In genomic region chr1:66940903-66941302, GRCm38 (mm10) we compare ENCODE assay signal across 8 mouse cellular contexts. TPM values are rescaled to one million over a fixed set of nuclear protein-coding genes. Genes with fewer than 3 reads are reported as not detected.
A peak's percentile ranks its signal among the peaks of the same experiment; 100 is the strongest.
DNase-seq lines count a peak whose midpoint lies in the region; ATAC-seq lines count a peak whose summit lies in the region.

No protein-coding gene starts in this region.

- H3K4me1 ChIP-seq in hindbrain, embryonic 11.5 days (replicated peaks; ENCODE audit: control insufficient read depth, insufficient read depth, low read length) = no peaks in the 10 kb centered on the region
- H3K4me1 ChIP-seq in hindbrain, embryonic 10.5 days (replicated peaks) = 0 out of 2 replicates have a peak, but pooled peaks cover 4% of the 10 kb centered on the region

- no peak overlapping the region for H3K9ac ChIP-seq in hindbrain, embryonic 11.5 days (ENCODE audit: low read depth, low read length)

- peak; percentile 53; the same call in 1 of the 2 replicates for ATAC-seq in hindbrain, embryonic 11.5 days (ENCODE audit: low FRiP score)

- H3K27ac ChIP-seq in hindbrain, embryonic 11.5 days (ENCODE audit: low read depth, low read length) = no peak overlapping the region
- no peak overlapping the region for H3K27ac ChIP-seq in hindbrain, embryonic 10.5 days

- no peaks in the 10 kb centered on the region for H3K9me3 ChIP-seq in hindbrain, embryonic 11.5 days (ENCODE audit: control insufficient read depth, low read length)
- no peaks in the 10 kb centered on the region for H3K9me3 ChIP-seq in hindbrain, embryonic 10.5 days

- H3K4me3 ChIP-seq in hindbrain, embryonic 11.5 days (ENCODE audit: low read depth, low read length) = no peak overlapping the region
- H3K4me3 ChIP-seq in hindbrain, embryonic 10.5 days = no peak overlapping the region

- 51% methylated on average over 6 of the region's 6 CpGs for WGBS in hindbrain, embryonic 11.5 days
- WGBS in hindbrain, embryonic 10.5 days = 50% methylated on average over 6 of the region's 6 CpGs

- no peaks in the 10 kb centered on the region for H3K27me3 ChIP-seq in hindbrain, embryonic 11.5 days (ENCODE audit: control insufficient read depth, insufficient read depth, low read length)
- no peaks in the 10 kb centered on the region for H3K27me3 ChIP-seq in hindbrain, embryonic 10.5 days (ENCODE audit: insufficient read depth, poor library complexity, severe bottlenecking)

- no peak overlapping the region for H3K4me2 ChIP-seq in hindbrain, embryonic 11.5 days (replicated peaks; ENCODE audit: low read depth, low read length)

- peak; percentile 27 for DNase-seq in hindbrain, embryonic 11.5 days (ENCODE audit: low spot score)
- no peak for DNase-seq in hindbrain, embryonic 10.5 days (ENCODE audit: low spot score)
- peak; percentile 80 for DNase-seq in ES-CJ7 (ENCODE audit: low read depth, low spot score)
- peak; percentile 17 for DNase-seq in c-Kit-positive CD71-positive TER-119-positive erythroid progenitor cells, embryonic 14.5 days (ENCODE audit: low spot score)
- peak; percentile 18 to 38 for DNase-seq in kidney, postnatal 4 days
- no peak for DNase-seq in ovary, postnatal 36 days (ENCODE audit: low spot score)
- DNase-seq in cerebellum, postnatal 4 days (ENCODE audit: low spot score in 2 of 2) = no peak
- DNase-seq in frontal cortex, postnatal 10 days (ENCODE audit: low spot score in 2 of 2) = no peak

- H3K36me3 ChIP-seq in hindbrain, embryonic 11.5 days (ENCODE audit: control insufficient read depth, insufficient read depth, low read length) = no peaks in the 10 kb centered on the region
- H3K36me3 ChIP-seq in hindbrain, embryonic 10.5 days = no peaks in the 10 kb centered on the region

RNA-seq across cellular contexts. Expression of gene Myl1, which starts 4.3 kb away (rescaled TPM):
- 9.6 and 14.5 TPM in 2 replicates for polyA plus RNA-seq in hindbrain, embryonic 11.5 days (2014; fragmentation: Nextera tagmentation; extraction: Ambion mirVana)
- 1.4 and 2.1 TPM in 2 replicates for polyA plus RNA-seq in hindbrain, embryonic 10.5 days (2016; fragmentation: Nextera tagmentation; extraction: Ambion mirVana)

Comparison
In these comparisons a context has a peak if more than half of its experiments do, and no peak if none do; other contexts are left out.
1. DNase-seq: peak in hindbrain, embryonic 11.5 days (single experiment), ES-CJ7 (single experiment), c-Kit-positive CD71-positive TER-119-positive erythroid progenitor cells, embryonic 14.5 days (single experiment) and kidney, postnatal 4 days (2 of 2); none in hindbrain, embryonic 10.5 days (single experiment), ovary, postnatal 36 days (single experiment), cerebellum, postnatal 4 days (0 of 2) and frontal cortex, postnatal 10 days (0 of 2).